Mouse (Mus musculus) layer of hippocampus, adult 9-10 months (tissue): ENCODE results near the gene Bpifb6.

Experiments used
- DNase-seq: peaks from one replicate; pipeline ENCODE4 v3.0.0; 2022; ENCODE audit warnings: low spot score

Bpifb6 gene

DNA sequence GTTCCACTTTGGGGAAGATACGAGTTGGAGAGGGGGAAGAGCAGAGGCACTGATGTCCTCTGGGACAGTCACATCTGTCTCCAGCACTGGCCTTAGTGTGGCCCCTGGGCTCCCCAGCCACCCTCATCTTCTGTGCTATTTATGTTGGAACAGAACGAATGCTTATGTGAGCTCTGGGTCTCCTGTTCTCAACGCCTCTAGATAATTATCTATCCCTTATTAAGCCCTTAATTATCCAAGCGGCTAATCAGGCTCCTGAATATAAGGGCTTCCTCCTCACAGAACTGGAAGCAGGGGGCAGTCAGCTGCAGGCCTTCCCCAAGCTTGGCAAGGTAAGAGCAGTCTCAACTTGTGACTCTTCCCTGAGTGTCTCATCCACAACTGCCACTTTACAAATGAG, at the start of gene Bpifb6:
Gene Bpifb6, plus strand, starts transcription at position 301 of the 400 bp plus-strand sequence.
- DNase-seq: no peak

DNA sequence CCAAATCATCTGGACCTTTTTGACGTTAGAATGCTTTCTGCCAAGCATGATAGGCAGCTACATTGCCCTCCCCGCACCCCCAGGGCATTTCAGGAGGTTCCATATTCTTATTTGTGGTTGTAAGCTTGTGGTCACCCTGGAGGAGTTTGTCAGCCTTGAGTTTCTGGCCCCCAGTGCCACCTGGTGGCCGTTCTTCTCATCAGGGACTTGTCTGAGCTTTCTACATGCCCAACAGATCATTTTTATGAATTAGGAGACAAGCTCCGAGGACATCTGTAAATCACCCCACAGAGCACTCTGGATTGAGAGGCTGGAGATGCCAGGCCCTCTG, 49.2 kb upstream of the Bpifb6 start:
- peak; percentile 33 for DNase-seq

DNA sequence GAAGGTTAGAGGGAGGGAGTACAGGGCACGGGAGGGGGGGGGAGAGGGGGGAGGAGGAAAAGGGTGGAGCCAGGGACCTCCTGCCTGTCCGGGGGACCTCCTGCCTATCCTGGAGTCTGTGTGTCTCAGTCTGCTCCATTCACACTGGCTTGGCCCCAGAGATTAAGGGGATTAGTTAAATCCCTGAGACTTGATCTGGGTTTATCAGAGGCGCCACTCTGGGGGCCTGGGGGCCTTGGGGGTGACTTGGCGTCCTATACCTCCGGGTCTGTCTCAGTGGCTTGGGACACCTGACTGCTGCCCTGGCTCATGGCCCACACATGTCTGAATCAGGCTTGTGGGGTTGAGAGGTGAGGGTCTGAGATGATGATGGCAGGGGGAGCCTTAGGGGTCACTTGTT, 46.6 kb upstream of the Bpifb6 start:
- DNase-seq: no peak

DNA sequence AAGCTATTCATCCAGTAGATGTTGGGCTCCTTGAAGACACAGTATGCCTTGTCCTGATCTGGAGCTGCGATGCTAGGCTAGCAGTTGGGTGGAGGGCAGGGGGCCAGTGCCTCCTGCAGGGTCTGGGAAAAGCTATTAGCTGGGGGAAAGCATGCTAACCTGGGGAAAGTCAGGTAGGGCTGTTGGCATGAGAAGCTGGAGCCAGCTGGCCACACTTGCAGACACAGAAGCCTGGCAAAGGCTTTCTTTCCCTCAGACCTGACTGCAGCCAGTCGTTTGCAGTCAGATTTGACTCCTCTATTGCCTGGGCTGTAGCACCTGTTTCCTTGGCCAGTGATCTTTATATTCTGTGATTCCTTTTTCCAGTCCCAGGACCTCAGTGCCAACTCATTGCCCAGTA, 40.6 kb upstream of the Bpifb6 start:
- no peak for DNase-seq

DNA sequence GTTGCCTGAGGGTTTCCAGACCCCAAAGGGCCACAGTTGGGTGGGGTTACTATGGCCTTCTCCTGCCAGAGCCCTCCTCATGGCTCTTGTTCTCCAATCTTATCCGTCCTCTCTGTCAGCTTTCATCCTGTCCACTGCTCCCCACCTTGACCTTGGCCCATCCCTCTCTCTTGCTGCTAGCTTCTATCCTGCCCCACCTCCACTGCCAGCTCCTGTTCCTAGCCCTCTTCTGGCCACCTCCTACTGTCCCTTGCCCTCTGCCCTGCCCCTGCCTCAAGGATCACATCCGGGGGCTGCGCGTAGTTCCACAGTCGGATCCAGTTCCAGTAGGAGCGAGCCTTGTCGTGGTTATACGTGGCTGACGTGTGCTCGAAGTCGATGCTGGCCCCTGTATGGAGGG, 39.9 kb upstream of the Bpifb6 start:
- DNase-seq: no peak

DNA sequence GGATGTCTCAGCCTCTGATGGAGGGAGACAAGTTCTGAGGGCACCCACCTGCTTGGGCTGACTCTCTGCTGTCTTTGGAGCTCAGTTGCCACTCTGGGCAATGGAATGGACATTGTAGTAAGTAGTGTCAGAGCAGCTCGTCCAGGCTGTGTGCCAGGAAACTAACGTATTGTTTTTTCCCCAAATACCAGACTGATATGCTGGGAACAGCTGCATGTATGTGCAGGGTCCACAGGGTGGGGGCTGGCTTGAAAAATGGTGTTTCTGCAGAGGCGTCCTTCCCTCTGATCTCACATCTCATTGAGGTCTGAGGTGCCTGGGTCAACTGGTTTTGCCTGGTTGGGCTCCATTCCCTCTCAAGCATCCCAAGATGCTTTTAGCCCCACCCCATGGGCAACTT, 39.5 kb upstream of the Bpifb6 start:
- no peak for DNase-seq

DNA sequence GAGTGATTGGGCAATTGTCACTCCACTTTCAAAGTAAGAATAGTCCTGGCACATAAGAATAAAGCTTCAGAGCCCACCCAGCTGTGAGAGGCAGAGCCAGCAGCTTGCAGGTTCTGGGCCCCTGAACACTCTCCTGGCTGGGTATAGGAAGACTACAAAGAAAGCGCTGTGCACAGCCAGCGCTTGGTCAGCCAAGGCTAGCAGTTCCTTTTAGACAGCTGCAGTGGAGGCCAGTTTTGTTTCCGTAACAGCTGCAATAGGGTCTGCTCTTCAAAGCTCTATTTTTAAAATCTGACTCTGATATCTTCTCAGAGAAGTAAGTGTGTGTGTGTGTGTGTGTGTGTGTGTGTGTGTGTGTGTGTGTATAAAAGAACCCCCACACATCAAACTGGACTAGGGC, 38.2 kb upstream of the Bpifb6 start:
- no peak for DNase-seq

DNA sequence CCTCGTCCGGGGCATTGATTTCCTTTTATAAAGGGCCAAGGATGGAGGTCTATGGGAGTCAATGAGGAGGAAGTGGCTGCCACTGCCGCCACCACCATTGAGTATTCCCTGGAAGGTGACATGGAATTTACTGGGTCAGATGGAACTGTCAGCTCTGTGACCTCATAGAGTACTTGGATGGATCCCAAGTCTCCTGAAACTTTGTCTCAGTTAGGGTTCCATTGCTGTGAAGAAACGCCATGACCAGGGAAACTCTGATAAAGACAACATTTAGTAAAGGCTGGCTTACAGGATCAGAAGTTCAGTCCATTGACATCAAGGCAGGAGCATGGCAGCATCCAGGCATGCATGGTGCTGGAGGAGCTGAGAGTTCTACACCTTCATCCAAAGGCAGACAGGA, 29.2 kb upstream of the Bpifb6 start, which contains the start of gene Sun5:
Gene Sun5, minus strand, starts transcription at position 101 of the 400 bp plus-strand sequence.
- DNase-seq: no peak

DNA sequence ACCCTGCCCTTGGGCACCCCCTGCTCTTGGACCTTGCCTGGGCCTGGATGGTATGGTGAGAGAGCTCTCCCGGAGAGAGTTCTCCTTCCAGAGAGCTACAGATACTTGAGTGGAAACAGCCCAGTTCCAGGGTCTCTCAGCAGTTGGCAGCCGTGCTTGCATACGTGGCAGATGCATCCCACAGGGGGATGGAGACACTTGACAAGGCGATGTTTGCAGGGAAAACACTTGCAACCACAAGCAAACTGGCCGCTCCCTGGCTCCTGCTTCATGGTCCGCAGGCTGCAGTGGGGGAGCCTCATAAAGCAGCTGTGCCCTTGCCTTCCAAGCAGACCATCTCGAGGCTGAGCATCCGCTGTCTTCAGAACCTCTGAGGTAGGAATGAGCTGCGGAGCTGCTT, 25.4 kb upstream of the Bpifb6 start, which contains the start of gene Bpifb2:
Gene Bpifb2, plus strand, starts transcription at position 301 of the 400 bp plus-strand sequence.
- DNase-seq: no peak

DNA sequence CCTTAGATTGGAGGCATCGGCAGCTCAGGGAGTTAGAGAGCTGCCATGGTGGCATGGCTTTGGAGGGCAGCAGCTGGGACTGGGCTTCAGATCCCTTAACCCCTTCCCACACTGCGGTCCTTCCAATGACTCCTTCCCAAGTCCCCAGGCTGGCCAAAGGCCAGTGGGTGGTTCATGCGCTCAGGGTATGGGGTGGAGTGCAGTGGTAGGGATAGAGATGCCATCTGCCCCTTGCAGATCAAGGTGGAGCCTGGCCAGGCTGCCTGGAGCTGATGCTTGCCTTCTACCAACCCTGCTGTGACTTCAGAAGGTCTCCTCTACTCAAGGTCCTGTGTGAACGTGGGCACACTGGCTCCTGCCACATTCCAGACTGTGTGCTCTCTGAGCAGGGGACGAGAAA, 1.1 kb upstream of the Bpifb6 start:
- no peak for DNase-seq

DNA sequence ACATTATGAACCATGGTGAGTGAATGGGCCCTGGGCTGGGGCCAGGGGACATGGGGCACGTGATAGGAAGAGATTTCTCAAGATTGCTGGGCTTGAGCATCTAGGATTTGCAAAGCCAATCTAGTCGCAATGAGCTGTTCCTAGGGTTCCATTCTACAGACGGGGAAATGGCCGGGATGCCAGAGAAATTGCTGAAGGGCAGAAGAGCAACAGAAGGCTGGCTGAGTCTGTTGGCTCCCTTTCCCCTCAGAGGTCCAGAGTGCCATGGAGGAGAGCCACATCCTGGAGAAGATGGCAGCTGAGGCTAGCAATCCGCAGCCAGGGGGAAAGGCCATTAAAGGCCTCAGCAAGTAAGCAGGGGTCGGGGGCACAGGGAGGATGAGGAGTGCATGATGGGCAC, 2.5 kb downstream of the Bpifb6 start:
- DNase-seq: no peak

DNA sequence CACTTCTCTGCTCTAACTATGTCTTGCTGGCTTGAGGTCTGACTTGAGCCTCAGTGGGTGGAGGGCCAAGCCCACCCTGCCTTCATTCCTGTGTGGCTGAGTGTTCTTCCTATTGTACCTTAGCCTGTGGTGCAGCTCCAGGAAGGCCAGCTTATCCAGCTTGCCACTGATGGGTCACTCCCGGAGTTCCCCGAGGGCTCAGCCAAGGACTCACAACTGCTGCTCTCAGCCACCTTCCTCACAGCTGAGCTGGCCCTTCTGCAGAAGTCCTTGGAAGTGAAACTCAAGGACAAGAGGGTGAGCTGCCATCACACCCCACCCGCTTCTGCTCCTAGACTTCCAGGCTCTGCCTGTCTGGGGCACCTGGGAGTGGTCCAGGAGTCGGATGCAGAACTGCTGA, 6.4 kb downstream of the Bpifb6 start:
- no peak for DNase-seq

DNA sequence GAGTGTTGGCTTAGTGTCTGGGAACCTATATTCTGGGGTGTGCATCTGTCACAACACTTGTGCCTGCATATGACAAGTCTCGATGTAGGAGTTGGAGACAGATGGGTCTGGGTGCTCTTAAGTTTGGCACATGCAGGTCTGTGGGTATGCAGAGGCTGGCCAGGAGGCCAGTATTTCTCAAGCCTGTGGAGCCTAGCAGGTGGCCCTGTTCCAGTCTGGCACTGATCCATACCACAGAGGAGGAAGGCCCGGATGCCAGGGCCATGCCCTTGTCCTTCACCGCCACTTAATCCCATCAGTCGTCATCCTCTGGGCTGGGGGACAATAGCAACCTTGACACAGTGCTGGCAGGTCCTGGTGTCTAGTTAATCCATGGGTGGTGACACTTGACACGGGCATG, 14.0 kb downstream of the Bpifb6 start:
- DNase-seq: peak; percentile 29

DNA sequence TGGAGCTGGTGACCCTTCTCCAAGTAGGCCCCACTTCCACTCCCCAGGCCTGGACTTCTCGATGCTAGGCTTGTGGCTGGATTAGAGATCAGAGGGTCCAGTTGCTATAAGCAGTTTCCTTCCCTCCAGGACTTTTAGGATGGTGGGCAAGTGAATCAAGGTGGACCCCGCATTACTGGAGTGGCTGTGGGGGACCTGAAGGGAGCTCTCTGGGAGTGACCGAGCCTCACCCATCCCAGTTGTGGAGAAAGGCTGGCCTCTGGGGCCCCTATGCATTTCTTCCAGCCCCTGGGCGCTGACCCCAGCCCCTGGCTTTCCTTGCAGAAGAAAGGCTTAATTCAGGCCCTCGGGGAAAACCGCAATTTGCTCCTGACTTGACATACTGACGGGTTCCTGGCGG, 17.7 kb downstream of the Bpifb6 start, which contains the start of gene Bpifb3:
Gene Bpifb3, plus strand, starts transcription at position 301 of the 400 bp plus-strand sequence.
- no peak for DNase-seq

DNA sequence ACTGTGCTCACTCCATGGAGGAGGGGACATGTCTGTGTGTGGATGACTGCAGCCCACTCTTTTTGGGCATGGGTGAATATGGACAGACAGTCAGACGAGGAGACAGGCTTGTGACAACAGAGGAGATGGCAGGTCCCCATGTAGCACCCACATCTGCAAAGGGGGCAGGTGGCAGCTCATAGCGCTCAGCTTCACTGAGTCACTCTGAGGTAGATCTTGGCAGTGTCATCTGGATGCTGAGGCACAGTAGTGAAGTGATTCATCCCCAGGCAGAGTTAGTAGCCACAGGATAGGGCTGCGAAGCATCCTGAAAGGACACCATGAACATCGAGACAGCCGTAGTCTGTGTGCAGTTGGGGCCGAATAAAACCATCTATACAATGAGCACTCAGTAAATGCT, 21.1 kb downstream of the Bpifb6 start:
- DNase-seq: no peak

DNA sequence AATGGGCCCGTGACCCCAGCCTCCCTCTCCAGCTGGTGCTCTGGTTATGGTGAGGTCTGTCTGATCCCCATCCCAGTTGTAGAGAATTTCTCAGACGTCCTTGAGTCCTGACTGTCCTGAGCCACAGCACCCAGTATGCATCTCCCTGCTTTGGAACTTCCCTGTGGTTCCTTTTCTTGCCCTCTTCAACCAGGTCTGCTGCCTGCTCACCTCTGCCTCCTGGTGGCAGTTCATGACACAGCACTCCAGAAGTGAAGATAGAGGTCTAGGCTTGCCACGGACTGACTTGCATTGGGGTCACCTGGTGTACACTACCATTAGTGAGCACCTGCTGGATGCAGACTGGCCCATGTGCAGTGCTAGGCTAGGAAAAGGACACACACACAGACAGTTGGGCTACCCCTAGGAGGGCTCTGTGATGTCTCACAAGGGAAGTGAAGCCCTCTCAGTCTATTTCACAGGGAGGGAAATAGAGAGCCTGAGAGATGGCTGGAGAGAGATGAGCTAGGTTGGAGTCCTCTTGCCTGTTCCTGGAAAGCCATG, 29.8 kb downstream of the Bpifb6 start:
- no peak for DNase-seq

DNA sequence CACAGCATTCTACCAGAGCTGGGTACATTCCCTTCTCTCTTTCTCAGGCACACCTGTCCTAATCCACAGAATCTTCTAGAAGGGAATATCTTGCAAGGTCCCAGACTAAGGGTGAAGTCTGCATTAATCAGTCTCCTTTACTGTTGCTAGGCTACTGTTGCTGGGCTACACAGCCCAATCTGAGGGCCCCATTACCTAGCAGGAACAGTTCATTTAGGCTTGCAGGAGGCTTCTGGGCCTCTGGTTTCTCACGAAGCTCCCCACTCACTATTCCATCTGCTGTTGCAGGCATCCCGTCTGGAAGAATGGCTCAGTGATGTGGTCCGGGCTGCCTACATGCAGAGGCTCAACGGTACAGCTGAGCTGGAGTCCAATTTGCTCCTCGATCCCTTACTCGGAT, 30.9 kb downstream of the Bpifb6 start:
- DNase-seq: no peak

DNA sequence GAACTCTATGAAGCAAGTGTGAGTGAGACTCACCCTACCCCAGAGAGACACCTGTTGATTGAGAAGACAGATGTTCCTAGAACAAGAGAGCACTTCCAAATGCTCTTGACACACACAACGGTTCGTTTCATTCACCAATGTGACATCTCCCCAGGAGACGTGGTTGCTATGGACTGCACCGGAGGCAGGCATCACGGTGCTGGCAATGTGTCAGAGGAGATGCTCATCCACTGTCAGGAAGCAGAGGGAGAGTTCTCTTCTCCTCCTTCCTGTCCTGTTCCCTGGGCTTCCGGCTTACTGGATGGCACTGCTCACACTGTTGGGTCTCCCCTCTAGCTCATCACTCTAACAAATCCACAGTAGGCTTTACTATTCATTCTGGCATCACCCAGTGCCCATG, 33.1 kb downstream of the Bpifb6 start:
- DNase-seq: no peak

DNA sequence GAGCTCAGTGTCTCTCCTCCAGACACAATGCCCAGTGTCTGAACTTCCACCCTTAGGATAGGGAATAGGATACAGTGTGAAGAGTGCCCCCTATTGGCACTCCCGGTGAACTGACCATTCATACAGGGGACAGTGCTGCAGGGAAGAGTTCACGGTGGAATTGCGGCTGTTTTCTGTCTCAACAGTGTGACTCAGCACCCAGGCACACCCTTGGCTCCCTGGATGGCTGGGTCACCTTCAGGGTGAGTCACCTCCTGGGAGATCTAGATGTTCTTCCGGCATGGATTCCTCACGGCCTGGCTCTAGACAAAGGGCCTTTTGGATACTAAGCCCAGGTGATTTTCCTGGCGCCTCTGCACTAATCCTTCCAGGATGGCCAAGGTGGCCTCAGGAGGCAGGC, 35.2 kb downstream of the Bpifb6 start:
- DNase-seq: no peak

DNA sequence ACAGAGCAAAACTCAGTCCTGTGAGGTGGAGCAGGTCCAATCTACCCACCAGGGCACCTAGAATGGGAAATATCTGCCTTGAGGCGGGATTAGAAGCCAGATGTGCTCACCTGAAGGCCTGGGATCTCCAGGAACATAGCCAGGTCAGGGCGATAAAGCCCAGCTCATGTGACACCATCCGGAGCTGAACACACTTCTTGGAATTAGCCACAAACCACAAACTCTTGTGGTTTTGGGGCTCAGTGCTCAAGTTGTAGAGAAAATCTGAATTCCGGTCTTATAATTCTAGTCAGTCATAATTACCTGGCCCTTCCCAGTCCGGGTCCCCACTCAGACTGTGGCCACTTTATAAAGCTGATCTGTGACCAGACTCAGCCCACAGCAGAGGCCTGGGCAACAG, 37.7 kb downstream of the Bpifb6 start, which contains the start of gene Bpifb4:
Gene Bpifb4, plus strand, starts transcription at position 370 of the 400 bp plus-strand sequence.
- DNase-seq: no peak

DNA sequence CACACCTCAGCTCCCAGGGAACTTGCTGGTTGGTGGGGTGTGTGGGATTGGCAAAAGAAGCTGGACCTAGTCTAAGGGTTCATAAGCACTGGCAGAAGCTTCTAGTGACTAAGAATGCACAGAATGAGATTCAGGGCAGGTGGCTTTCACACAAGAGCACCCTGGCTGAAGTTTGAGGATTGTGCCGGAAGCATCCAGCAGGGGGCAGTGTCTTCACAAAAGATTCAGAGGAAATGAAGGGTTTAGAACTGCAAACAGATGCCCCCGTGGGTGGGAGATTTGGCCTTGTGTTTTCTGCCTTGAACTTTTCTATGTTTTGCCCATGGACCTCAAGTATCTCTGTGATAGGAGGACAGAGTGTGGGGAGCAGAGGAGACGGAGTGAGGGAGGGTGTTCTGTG, 43.3 kb downstream of the Bpifb6 start:
- DNase-seq: peak; percentile 58

DNA sequence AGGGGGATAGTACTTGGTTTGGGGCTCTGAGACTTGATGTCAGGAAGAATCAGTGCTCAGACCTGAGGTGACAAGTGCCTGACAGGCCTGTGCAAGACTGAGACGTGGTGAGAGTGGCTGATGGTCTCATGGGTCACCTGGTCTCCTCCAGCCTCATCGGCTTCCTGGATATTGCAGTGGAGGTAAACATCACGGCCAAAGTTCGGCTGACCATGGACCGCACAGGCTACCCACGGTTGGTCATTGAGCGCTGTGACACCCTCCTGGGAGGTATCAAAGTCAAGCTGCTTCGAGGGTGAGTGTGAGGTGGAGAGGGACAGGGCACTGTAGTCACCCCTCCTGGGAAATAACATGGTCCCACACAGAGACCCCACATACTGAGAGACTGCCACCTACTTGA, 44.4 kb downstream of the Bpifb6 start:
- DNase-seq: no peak

DNA sequence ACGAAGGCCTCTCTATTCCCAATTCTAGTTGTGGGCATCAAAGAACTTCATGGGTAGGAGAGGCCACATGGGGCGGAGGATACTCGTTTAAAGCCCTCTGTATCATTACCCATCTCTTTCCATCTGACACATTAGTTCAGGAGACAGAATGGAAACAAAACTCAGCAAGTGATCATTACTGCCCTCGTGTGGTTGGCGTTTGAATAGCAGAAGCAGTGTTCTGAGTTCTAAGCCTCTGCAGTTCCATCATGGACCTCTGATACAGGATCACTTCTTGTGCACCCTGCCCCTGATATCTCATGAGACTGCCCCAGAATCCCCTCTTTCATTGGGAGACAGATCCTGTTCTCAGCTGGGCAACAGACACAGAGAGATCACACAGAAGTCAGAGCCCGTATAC, 52.7 kb downstream of the Bpifb6 start:
- DNase-seq: peak; percentile 73

DNA sequence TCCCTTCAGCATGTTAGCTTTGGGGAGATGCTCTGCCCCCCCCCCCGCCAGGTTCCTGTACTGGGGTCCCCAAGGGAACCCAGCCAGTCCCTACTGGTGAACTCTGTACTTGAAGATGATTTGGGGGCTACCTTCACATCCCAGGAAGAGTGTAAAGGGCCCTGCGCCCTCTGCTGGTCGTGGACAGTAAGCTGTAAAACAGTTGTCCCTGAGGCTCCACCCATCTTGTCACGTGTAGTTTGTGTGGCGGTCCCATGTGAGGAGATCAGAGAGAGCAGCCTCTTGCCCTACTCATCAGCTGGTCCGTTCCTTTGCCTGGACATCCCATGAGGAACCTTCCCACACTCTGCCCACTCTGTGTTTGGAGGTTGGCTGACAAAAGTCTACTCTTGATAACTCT, 53.6 kb downstream of the Bpifb6 start:
- no peak for DNase-seq
